Mouse (Mus musculus) midbrain, embryonic 14.5 days (tissue): ENCODE data around the gene Bcar3. TPM values are rescaled to one million over a fixed set of nuclear protein-coding genes. Genes with fewer than 3 reads are reported as not detected.

ENCODE experiments used
- ATAC-seq: fragments of 200-750 bp; cut with Nextera tagmentation; 2 replicates; pipeline ENCODE4 v1.8.0; 2017; ENCODE audit warnings: moderate number of reproducible peaks, moderate library complexity; ENCODE audit not compliant: low FRiP score, low TSS enrichment
- DNase-seq: peaks from one replicate; pipeline ENCODE4 v3.0.0-alpha.2; 2015
- H3K27ac ChIP-seq: fragments of 300-500 bp; sonication (generic); replicated peaks from 2 replicates; pipeline ENCODE4 v1.5.1; 2014; ENCODE audit warnings: mild to moderate bottlenecking, low read depth, low read length, moderate library complexity
- H3K27me3 ChIP-seq: fragments of 300-500 bp; sonication (generic); 2 replicates; pipeline ENCODE4 v1.6.1; 2014; ENCODE audit warnings: low read length, control low read depth, mixed read lengths; ENCODE audit not compliant: control insufficient read depth, insufficient read depth
- H3K36me3 ChIP-seq: fragments of 300-500 bp; sonication (generic); 2 replicates; pipeline ENCODE4 v1.6.1; 2014; ENCODE audit warnings: low read length, control low read depth; ENCODE audit not compliant: control insufficient read depth, insufficient read depth
- H3K4me1 ChIP-seq: fragments of 300-500 bp; sonication (generic); 2 replicates; pipeline ENCODE4 v1.6.1; 2014; ENCODE audit warnings: mild to moderate bottlenecking, antibody characterized with exemption, low read length, control low read depth; ENCODE audit not compliant: control insufficient read depth, insufficient read depth
- H3K4me2 ChIP-seq: fragments of 300-500 bp; sonication (generic); 2 replicates; pipeline ENCODE4 v1.6.1; 2014; ENCODE audit warnings: mild to moderate bottlenecking, low read length, moderate library complexity
- H3K4me3 ChIP-seq: fragments of 300-500 bp; sonication (generic); replicated peaks from 2 replicates; pipeline ENCODE4 v1.5.1; 2014; ENCODE audit warnings: low read depth, low read length
- H3K9ac ChIP-seq: fragments of 300-500 bp; sonication (generic); replicated peaks from 2 replicates; pipeline ENCODE4 v1.6.1; 2014; ENCODE audit warnings: mild to moderate bottlenecking, low read length, moderate library complexity
- H3K9me3 ChIP-seq: fragments of 300-500 bp; sonication (generic); 2 replicates; pipeline ENCODE4 v1.6.1; 2016; ENCODE audit warnings: low read length, control low read depth, mixed read lengths; ENCODE audit not compliant: control insufficient read depth
- WGBS: fragments of 180-500 bp; shearing (Covaris S2); extraction: QIAGEN DNeasy Blood & Tissue Kit; methylation state at CpG from one replicate; pipeline ENCODE4 v1.1.7; 2014; 5-methylcytosine and 5-hydroxymethylcytosine counted together
- polyA plus RNA-seq: library from polyadenylated mRNA; unstranded; fragments of >200 nt; fragmentation: Nextera tagmentation; extraction: Ambion mirVana; gene quantifications from 2 replicates; pipeline ENCODE4 v1.2.1, GENCODE M21; 2014

The Bcar3 gene
- polyA plus RNA-seq, 1 experiment from 2014 or later, result 6.4 TPM

- no peak overlapping the region for H3K9ac ChIP-seq
- H3K4me1 ChIP-seq, result peaks cover 17% of the 10 kb centered on the region
- H3K4me3 ChIP-seq, result no peak overlapping the region
- ATAC-seq (peak; percentile 81), DNase-seq (peak; percentile 75)
- H3K27me3 ChIP-seq, result no peaks in the 10 kb centered on the region
- no peaks in the 10 kb centered on the region for H3K9me3 ChIP-seq
- H3K27ac ChIP-seq, result peak overlapping the region; percentile 70
- H3K36me3 ChIP-seq, result no peaks in the 10 kb centered on the region
- 26% methylated on average over 21 of the region's 21 CpGs for WGBS
- peak overlapping the region; percentile 35 for H3K4me2 ChIP-seq
These were observed 199.1 kb downstream of the Bcar3 start for GRCm38 (mm10) chr3:122492872-122493615.

GRCm38 (mm10) chr3:122494764-122495163 lies 200.8 kb downstream of the Bcar3 start:
- no peak overlapping the region for H3K4me3 ChIP-seq
- H3K36me3 ChIP-seq, result no peaks in the 10 kb centered on the region
- DNase-seq (no peak), ATAC-seq (no peak)
- no peak overlapping the region for H3K9ac ChIP-seq
- peaks cover 17% of the 10 kb centered on the region for H3K4me1 ChIP-seq
- no peaks in the 10 kb centered on the region for H3K9me3 ChIP-seq
- H3K27ac ChIP-seq, result no peak overlapping the region
- H3K4me2 ChIP-seq, result no peak overlapping the region
- 91% methylated on average over 6 of the region's 6 CpGs for WGBS
- H3K27me3 ChIP-seq, result no peaks in the 10 kb centered on the region

GRCm38 (mm10) chr3:122497871-122498270 lies 203.9 kb downstream of the Bcar3 start:
- Histone ChIP-seq H3K4me1 (peaks cover 10% of the 10 kb centered on the region), H3K9ac (no peak overlapping the region), H3K27ac (no peak overlapping the region), H3K4me2 (no peak overlapping the region), H3K36me3 (no peaks in the 10 kb centered on the region), H3K4me3 (no peak overlapping the region), H3K9me3 (no peaks in the 10 kb centered on the region), H3K27me3 (no peaks in the 10 kb centered on the region)
- ATAC-seq (no peak), DNase-seq (no peak)
- 89% methylated on average over 6 of the region's 6 CpGs for WGBS

- no peak overlapping the region for H3K4me2 ChIP-seq
- 91% methylated on average over 7 of the region's 7 CpGs for WGBS
- no peak for DNase-seq
- no peaks in the 10 kb centered on the region for H3K36me3 ChIP-seq
- H3K27me3 ChIP-seq, result no peaks in the 10 kb centered on the region
- no peak overlapping the region for H3K4me3 ChIP-seq
- H3K9ac ChIP-seq, result no peak overlapping the region
- H3K4me1 ChIP-seq, result peaks cover 10% of the 10 kb centered on the region
- no peak overlapping the region for H3K27ac ChIP-seq
- no peaks in the 10 kb centered on the region for H3K9me3 ChIP-seq
- no peak for ATAC-seq
These were observed 204.6 kb downstream of the Bcar3 start for GRCm38 (mm10) chr3:122498528-122498927.

GRCm38 (mm10) chr3:122499647-122500046 lies 205.7 kb downstream of the Bcar3 start:
- no peaks in the 10 kb centered on the region for H3K36me3 ChIP-seq
- no peak overlapping the region for H3K4me2 ChIP-seq
- DNase-seq (no peak), ATAC-seq (no peak)
- no peaks in the 10 kb centered on the region for H3K27me3 ChIP-seq
- peaks cover 4% of the 10 kb centered on the region; the same call in 1 of the 2 replicates for H3K4me1 ChIP-seq
- no peaks in the 10 kb centered on the region for H3K9me3 ChIP-seq
- no peak overlapping the region for H3K4me3 ChIP-seq
- H3K27ac ChIP-seq, result no peak overlapping the region
- 92% methylated on average over 6 of the region's 6 CpGs for WGBS
- no peak overlapping the region for H3K9ac ChIP-seq

- Histone ChIP-seq H3K4me1 (peaks cover 4% of the 10 kb centered on the region; the same call in 1 of the 2 replicates), H3K27ac (no peak overlapping the region), H3K9me3 (no peaks in the 10 kb centered on the region), H3K27me3 (no peaks in the 10 kb centered on the region), H3K4me3 (no peak overlapping the region), H3K4me2 (no peak overlapping the region), H3K36me3 (no peaks in the 10 kb centered on the region), H3K9ac (no peak overlapping the region)
- DNase-seq, result no peak
- WGBS, result 84% methylated on average over 9 of the region's 9 CpGs
- no peak for ATAC-seq
These were observed 207.0 kb downstream of the Bcar3 start for GRCm38 (mm10) chr3:122500929-122501328.

DNA sequence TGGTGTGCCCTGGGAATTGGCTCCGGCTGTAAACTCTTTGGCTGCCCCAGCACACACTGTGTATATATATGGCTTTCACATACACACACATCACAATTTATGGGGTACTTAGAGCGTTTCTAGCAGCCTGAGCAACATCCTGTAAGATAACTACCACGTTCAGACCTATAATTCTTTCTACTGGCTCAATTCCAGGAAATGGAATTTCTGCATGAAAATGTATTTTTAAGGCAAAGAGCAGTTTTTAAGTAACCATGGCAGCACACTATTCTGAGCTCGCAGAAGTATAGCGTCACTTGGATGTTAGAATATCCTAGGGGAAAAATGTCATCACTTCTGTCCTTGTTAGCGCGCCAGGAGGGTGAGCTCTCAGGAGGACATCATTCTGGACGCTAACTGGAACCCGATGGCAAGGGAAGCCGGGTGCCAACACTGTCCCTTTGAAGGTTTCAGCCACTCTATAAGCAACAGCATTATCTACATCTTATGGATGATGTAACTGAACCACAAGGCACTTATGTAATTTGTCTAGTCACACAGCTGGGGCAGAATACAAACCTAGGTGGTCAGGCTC lies 212.5 kb downstream of the Bcar3 start:
- Histone ChIP-seq H3K4me3 (no peak overlapping the region), H3K9ac (no peak overlapping the region), H3K36me3 (no peaks in the 10 kb centered on the region), H3K4me2 (no peak overlapping the region), H3K9me3 (no peaks in the 10 kb centered on the region), H3K27me3 (no peaks in the 10 kb centered on the region), H3K27ac (no peak overlapping the region; the same call in 1 of the 2 replicates), H3K4me1 (peaks cover 8% of the 10 kb centered on the region; the same call in 1 of the 2 replicates)
- ATAC-seq (no peak), DNase-seq (peak; percentile 44)
- WGBS, result 70% methylated on average over 10 of the region's 10 CpGs

GRCm38 (mm10) chr3:122507826-122508225 lies 213.9 kb downstream of the Bcar3 start:
- DNase-seq (no peak), ATAC-seq (no peak)
- H3K27me3 ChIP-seq, result no peaks in the 10 kb centered on the region
- H3K4me2 ChIP-seq, result no peak overlapping the region
- no peak overlapping the region for H3K9ac ChIP-seq
- peaks cover 8% of the 10 kb centered on the region; the same call in 1 of the 2 replicates for H3K4me1 ChIP-seq
- WGBS, result 98% methylated on average over 14 of the region's 14 CpGs
- no peak overlapping the region for H3K4me3 ChIP-seq
- H3K36me3 ChIP-seq, result no peaks in the 10 kb centered on the region
- H3K9me3 ChIP-seq, result no peaks in the 10 kb centered on the region
- no peak overlapping the region for H3K27ac ChIP-seq

GRCm38 (mm10) chr3:122509084-122509483 lies 215.1 kb downstream of the Bcar3 start:
- Histone ChIP-seq H3K4me2 (no peak overlapping the region), H3K4me3 (no peak overlapping the region), H3K4me1 (peaks cover 4% of the 10 kb centered on the region; the same call in 1 of the 2 replicates), H3K36me3 (no peaks in the 10 kb centered on the region), H3K27me3 (no peaks in the 10 kb centered on the region), H3K9ac (no peak overlapping the region), H3K9me3 (no peaks in the 10 kb centered on the region), H3K27ac (no peak overlapping the region)
- ATAC-seq, result peak; percentile 61
- 35% methylated on average over 5 of the region's 5 CpGs for WGBS
- peak; percentile 76 for DNase-seq
